Comparison of ENCODE assay signal across 23 mouse cellular contexts in the genomic region with DNA sequence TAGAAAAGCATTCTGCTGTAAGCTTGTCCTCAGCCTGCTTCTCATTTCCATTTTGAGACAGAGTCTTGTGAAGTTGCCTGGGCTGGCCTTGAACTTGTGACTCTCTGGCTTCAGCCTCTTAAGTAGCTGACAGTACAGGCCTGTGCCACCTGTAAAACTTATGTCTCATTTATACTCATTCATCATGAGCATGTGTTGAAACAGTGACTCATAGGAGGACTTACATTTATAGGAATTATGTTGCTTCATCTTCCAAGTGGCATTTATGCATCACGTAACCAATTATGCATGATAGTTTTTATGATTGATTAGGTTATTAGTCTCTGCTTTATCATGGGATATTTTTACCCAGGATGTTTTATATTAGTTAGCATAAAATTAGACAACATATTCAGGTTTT.
DNase-seq lines count a peak whose midpoint lies in the region; ATAC-seq and TF ChIP-seq lines count a peak whose summit lies in the region.
"Had no signal": no experiment of that assay in that cellular context is flagged by ENCODE, and none has a peak within 500 bp of the region (broad histone marks: within the 10 kb centered on the region; RNA-seq: fewer than 3 reads in every experiment).

No protein-coding gene starts in this region.

- no peak overlapping the region for H3K9ac ChIP-seq in lung, postnatal 0 days (replicated peaks; ENCODE audit: low read depth)
- H3K9ac ChIP-seq: embryonic facial prominence, embryonic 12.5 days; forebrain, embryonic 13.5 days; forebrain, postnatal 0 days; heart, embryonic 15.5 days; hindbrain, embryonic 13.5 days had no signal

- no peak for TF ChIP-seq EP300 in lung, postnatal 0 days (IDR thresholded peaks at IDR 0.05)

- no peaks in the 10 kb centered on the region for H3K36me3 ChIP-seq in lung, postnatal 0 days (ENCODE audit: insufficient read depth, low read length)
- H3K36me3 ChIP-seq: embryonic facial prominence, embryonic 12.5 days; heart, embryonic 15.5 days; hindbrain, embryonic 13.5 days had no signal

- WGBS in lung, postnatal 0 days = 88% methylated on average over 1 of the region's 1 CpGs

- TF ChIP-seq CTCF in lung, postnatal 0 days (IDR thresholded peaks at IDR 0.05) = no peak

- no peaks in the 10 kb centered on the region for H3K27me3 ChIP-seq in lung, postnatal 0 days (replicated peaks; ENCODE audit: insufficient read depth, low read length)
- H3K27me3 ChIP-seq: embryonic facial prominence, embryonic 12.5 days; forebrain, embryonic 13.5 days; heart, embryonic 15.5 days; hindbrain, embryonic 13.5 days; Patski had no signal

- no peak for ATAC-seq in lung, postnatal 0 days
- ATAC-seq: activated CD4-positive, CD25-positive, alpha-beta regulatory T cell, adult 4 months; forebrain, embryonic 13.5 days; forebrain, postnatal 0 days; hindbrain, postnatal 0 days had no signal

- H3K4me1 ChIP-seq in lung, postnatal 0 days (ENCODE audit: insufficient read depth, low read depth, low read length) = no peaks in the 10 kb centered on the region
- H3K4me1 ChIP-seq: embryonic facial prominence, embryonic 12.5 days; forebrain, embryonic 13.5 days; heart, embryonic 15.5 days; hindbrain, embryonic 13.5 days had no signal

- H3K27ac ChIP-seq in lung, postnatal 0 days (ENCODE audit: low read length) = no peak overlapping the region
- H3K27ac ChIP-seq: embryonic facial prominence, embryonic 12.5 days; forebrain, embryonic 13.5 days; heart, adult 2 months; heart, embryonic 15.5 days; hindbrain, embryonic 13.5 days; hindbrain, postnatal 0 days had no signal

- H3K4me3 ChIP-seq in lung, postnatal 0 days (ENCODE audit: low read depth, low read length) = no peak overlapping the region
- H3K4me3 ChIP-seq: embryonic facial prominence, embryonic 12.5 days; forebrain, embryonic 13.5 days; heart, adult 2 months; heart, embryonic 15.5 days; hindbrain, embryonic 13.5 days had no signal

- peak; percentile 15 for DNase-seq in lung, postnatal 0 days (ENCODE audit: low spot score)
- no peak for DNase-seq in lung, postnatal 10 days
- peak; percentile 22 for DNase-seq in adrenal gland, postnatal 14 days
- peak; percentile 21 for DNase-seq in fat pad, adult 2 months (ENCODE audit: extremely low read depth, low read depth, low spot score)
- DNase-seq in right cerebral cortex, postnatal 25 days = no peak
- no peak for DNase-seq in left cerebral cortex, adult 11 months (ENCODE audit: low spot score)
- DNase-seq: B cell, adult 2 months; cerebellum, adult 11 months; cerebellum, adult 8-10 months; cerebellum, postnatal 25 days; forebrain, postnatal 0 days; gastrocnemius, postnatal 14 days; heart, adult 2 months; heart, postnatal 14 days; kidney, adult 11 months had no signal

- H3K4me2 ChIP-seq in lung, postnatal 0 days (replicated peaks; ENCODE audit: low read depth, low read length) = no peak overlapping the region
- H3K4me2 ChIP-seq: embryonic facial prominence, embryonic 12.5 days; forebrain, embryonic 13.5 days; heart, embryonic 11.5 days; heart, embryonic 15.5 days; hindbrain, embryonic 13.5 days had no signal

- no peaks in the 10 kb centered on the region for H3K9me3 ChIP-seq in lung, postnatal 0 days (ENCODE audit: low read length)
- H3K9me3 ChIP-seq: embryonic facial prominence, embryonic 12.5 days; forebrain, embryonic 13.5 days; heart, embryonic 15.5 days; hindbrain, embryonic 13.5 days had no signal

Comparison
In these comparisons a context has a peak if more than half of its experiments do, and no peak if none do; other contexts are left out.
1. DNase-seq: peak in lung, postnatal 0 days (single experiment), adrenal gland, postnatal 14 days (single experiment) and fat pad, adult 2 months (single experiment); none in lung, postnatal 10 days (single experiment), right cerebral cortex, postnatal 25 days (single experiment) and left cerebral cortex, adult 11 months (single experiment).